Mouse (Mus musculus) stomach, embryonic 15.5 days (tissue): ENCODE measurements around the gene Cox18. TPM values are rescaled to one million over a fixed set of nuclear protein-coding genes. Genes with fewer than 3 reads are reported as not detected.

ENCODE experiments used
- ATAC-seq: fragments of 200-750 bp; cut with Nextera tagmentation; 2 replicates; pipeline ENCODE4 v1.8.0; 2017; ENCODE audit warnings: low read depth, moderate number of reproducible peaks, moderate TSS enrichment; ENCODE audit not compliant: insufficient read depth, low FRiP score
- H3K27ac ChIP-seq: fragments of 300-500 bp; sonication (generic); 2 replicates; pipeline ENCODE4 v1.5.1; 2015; ENCODE audit warnings: mild to moderate bottlenecking, inconsistent platforms
- H3K27me3 ChIP-seq: fragments of 300-500 bp; sonication (generic); replicated peaks from 2 replicates; pipeline ENCODE4 v1.6.1; 2015; ENCODE audit warnings: inconsistent platforms
- H3K36me3 ChIP-seq: fragments of 300-500 bp; sonication (generic); 2 replicates; pipeline ENCODE4 v1.6.1; 2015; ENCODE audit warnings: inconsistent platforms
- H3K4me1 ChIP-seq: fragments of 300-500 bp; sonication (generic); 2 replicates; pipeline ENCODE4 v1.6.1; 2015; ENCODE audit warnings: inconsistent platforms
- H3K4me2 ChIP-seq: fragments of 300-500 bp; sonication (generic); 2 replicates; pipeline ENCODE4 v1.6.1; 2015; ENCODE audit warnings: mild to moderate bottlenecking, inconsistent platforms
- H3K4me3 ChIP-seq: fragments of 300-500 bp; sonication (generic); replicated peaks from 2 replicates; pipeline ENCODE4 v1.5.1; 2015; ENCODE audit warnings: inconsistent platforms
- H3K9ac ChIP-seq: fragments of 300-500 bp; sonication (generic); 2 replicates; pipeline ENCODE4 v1.6.1; 2015; ENCODE audit warnings: inconsistent platforms
- H3K9me3 ChIP-seq: fragments of 300-500 bp; sonication (generic); 2 replicates; pipeline ENCODE4 v1.6.1; 2016; ENCODE audit warnings: inconsistent platforms
- WGBS: fragments of 180-500 bp; shearing (Covaris S2); methylation state at CpG from one replicate; pipeline ENCODE4 v1.1.7; 2015; 5-methylcytosine and 5-hydroxymethylcytosine counted together
- polyA plus RNA-seq: library from polyadenylated mRNA; unstranded; fragments of >200 nt; fragmentation: Nextera tagmentation; extraction: Ambion mirVana; gene quantifications from 2 replicates; pipeline ENCODE4 v1.2.1, GENCODE M21; 2015

Cox18 gene
- polyA plus RNA-seq, 1 experiment from 2014 or later: 35.4 TPM

GRCm38 (mm10) chr5:90222937-90223336 is 864 bp downstream of the Cox18 start:
- Histone ChIP-seq H3K27ac (no peak overlapping the region), H3K4me2 (peak overlapping the region; percentile 73), H3K36me3 (peaks cover 16% of the 10 kb centered on the region), H3K9me3 (no peaks in the 10 kb centered on the region), H3K4me1 (peaks cover 6% of the 10 kb centered on the region), H3K27me3 (no peaks in the 10 kb centered on the region), H3K4me3 (peak overlapping the region; percentile 84), H3K9ac (peak overlapping the region; percentile 67; the same call in 1 of the 2 replicates)
- 25% methylated on average over 3 of the region's 3 CpGs for WGBS
- ATAC-seq: no peak

- Histone ChIP-seq H3K4me1 (peaks cover 2% of the 10 kb centered on the region), H3K4me3 (no peak overlapping the region), H3K36me3 (peaks cover 32% of the 10 kb centered on the region), H3K4me2 (no peak overlapping the region), H3K27me3 (no peaks in the 10 kb centered on the region), H3K9ac (no peak overlapping the region), H3K27ac (no peak overlapping the region), H3K9me3 (no peaks in the 10 kb centered on the region)
- no peak for ATAC-seq
- WGBS: 93% methylated on average over 3 of the region's 3 CpGs
Observed at GRCm38 (mm10) chr5:90217791-90218190, 6.0 kb downstream of the Cox18 start.

- no peak overlapping the region for H3K27ac ChIP-seq
- H3K4me1 ChIP-seq: no peaks in the 10 kb centered on the region
- no peak overlapping the region for H3K9ac ChIP-seq
- no peak overlapping the region for H3K4me2 ChIP-seq
- no peaks in the 10 kb centered on the region for H3K27me3 ChIP-seq
- no peaks in the 10 kb centered on the region for H3K9me3 ChIP-seq
- H3K4me3 ChIP-seq: no peak overlapping the region
- ATAC-seq: no peak
- 92% methylated on average over 12 of the region's 12 CpGs for WGBS
- peaks cover 35% of the 10 kb centered on the region for H3K36me3 ChIP-seq
Observed at GRCm38 (mm10) chr5:90217226-90217625, 6.6 kb downstream of the Cox18 start.

- Histone ChIP-seq H3K27me3 (no peaks in the 10 kb centered on the region), H3K36me3 (peaks cover 27% of the 10 kb centered on the region), H3K27ac (no peak overlapping the region), H3K4me1 (no peaks in the 10 kb centered on the region), H3K4me3 (no peak overlapping the region), H3K9me3 (no peaks in the 10 kb centered on the region), H3K4me2 (no peak overlapping the region), H3K9ac (no peak overlapping the region)
- ATAC-seq: no peak
- WGBS: 96% methylated on average over 12 of the region's 12 CpGs
Observed at GRCm38 (mm10) chr5:90213356-90213755, 10.4 kb downstream of the Cox18 start.

- no peak overlapping the region for H3K4me3 ChIP-seq
- no peaks in the 10 kb centered on the region for H3K4me1 ChIP-seq
- no peak; the same call in 1 of the 2 replicates for ATAC-seq
- H3K9ac ChIP-seq: no peak overlapping the region
- H3K27ac ChIP-seq: no peak overlapping the region
- no peaks in the 10 kb centered on the region for H3K27me3 ChIP-seq
- H3K36me3 ChIP-seq: no peaks in the 10 kb centered on the region
- H3K9me3 ChIP-seq: no peaks in the 10 kb centered on the region
- WGBS: 15% methylated on average over 5 of the region's 5 CpGs
- H3K4me2 ChIP-seq: no peak overlapping the region
Observed at GRCm38 (mm10) chr5:90203168-90203567, 20.6 kb downstream of the Cox18 start.

- Histone ChIP-seq H3K9ac (no peak overlapping the region), H3K9me3 (no peaks in the 10 kb centered on the region), H3K36me3 (no peaks in the 10 kb centered on the region), H3K27me3 (no peaks in the 10 kb centered on the region), H3K4me2 (no peak overlapping the region), H3K27ac (no peak overlapping the region), H3K4me1 (no peaks in the 10 kb centered on the region), H3K4me3 (no peak overlapping the region)
- 72% methylated on average over 9 of the region's 9 CpGs for WGBS
- no peak for ATAC-seq
Observed at GRCm38 (mm10) chr5:90202447-90203117, 21.2 kb downstream of the Cox18 start.

- no peak overlapping the region for H3K27ac ChIP-seq
- H3K9ac ChIP-seq: no peak overlapping the region
- H3K4me1 ChIP-seq: no peaks in the 10 kb centered on the region
- H3K4me3 ChIP-seq: no peak overlapping the region
- H3K36me3 ChIP-seq: no peaks in the 10 kb centered on the region
- 43% methylated on average over 16 of the region's 16 CpGs for WGBS
- peak overlapping the region; percentile 3; the same call in 1 of the 2 replicates for H3K4me2 ChIP-seq
- H3K27me3 ChIP-seq: no peaks in the 10 kb centered on the region
- ATAC-seq: no peak
- H3K9me3 ChIP-seq: no peaks in the 10 kb centered on the region
Observed at GRCm38 (mm10) chr5:90199922-90200632, 23.7 kb downstream of the Cox18 start.

GRCm38 (mm10) chr5:90194831-90195230 is 29.0 kb downstream of the Cox18 start:
- no peak for ATAC-seq

GRCm38 (mm10) chr5:90182782-90183181 is 41.0 kb downstream of the Cox18 start:
- Histone ChIP-seq H3K27ac (no peak overlapping the region), H3K4me1 (no peaks in the 10 kb centered on the region), H3K4me2 (no peak overlapping the region), H3K9ac (no peak overlapping the region), H3K36me3 (no peaks in the 10 kb centered on the region), H3K4me3 (no peak overlapping the region), H3K9me3 (no peaks in the 10 kb centered on the region), H3K27me3 (no peaks in the 10 kb centered on the region)
- 58% methylated on average over 5 of the region's 5 CpGs for WGBS
- no peak for ATAC-seq

More at GRCm38 (mm10) chr5:90194831-90195230, 29.0 kb downstream of the Cox18 start:
- no peak overlapping the region for H3K4me3 ChIP-seq
- no peaks in the 10 kb centered on the region for H3K27me3 ChIP-seq
- H3K9me3 ChIP-seq: no peaks in the 10 kb centered on the region
- H3K27ac ChIP-seq: no peak overlapping the region
- no peak overlapping the region for H3K9ac ChIP-seq
- 25% methylated on average over 6 of the region's 6 CpGs for WGBS
- H3K4me2 ChIP-seq: no peak overlapping the region
- H3K36me3 ChIP-seq: no peaks in the 10 kb centered on the region
- H3K4me1 ChIP-seq: no peaks in the 10 kb centered on the region

GRCm38 (mm10) chr5:90179094-90179493 is 44.7 kb downstream of the Cox18 start:
- H3K9me3 ChIP-seq: no peaks in the 10 kb centered on the region
- H3K9ac ChIP-seq: no peak overlapping the region
- no peaks in the 10 kb centered on the region for H3K27me3 ChIP-seq
- no peak overlapping the region for H3K27ac ChIP-seq
- H3K4me3 ChIP-seq: no peak overlapping the region
- no peaks in the 10 kb centered on the region for H3K36me3 ChIP-seq
- 74% methylated on average over 5 of the region's 5 CpGs for WGBS
- no peak overlapping the region for H3K4me2 ChIP-seq
- no peak for ATAC-seq
- no peaks in the 10 kb centered on the region for H3K4me1 ChIP-seq

GRCm38 (mm10) chr5:90178116-90178515 is 45.7 kb downstream of the Cox18 start:
- H3K36me3 ChIP-seq: no peaks in the 10 kb centered on the region
- H3K4me1 ChIP-seq: no peaks in the 10 kb centered on the region
- no peak overlapping the region for H3K9ac ChIP-seq
- no peak overlapping the region for H3K4me2 ChIP-seq
- no peaks in the 10 kb centered on the region for H3K27me3 ChIP-seq
- WGBS: 88% methylated on average over 1 of the region's 1 CpGs
- no peak overlapping the region for H3K4me3 ChIP-seq
- no peak overlapping the region for H3K27ac ChIP-seq
- ATAC-seq: no peak
- no peaks in the 10 kb centered on the region for H3K9me3 ChIP-seq
